Mouse (Mus musculus): ENCODE measurements around the gene 2200002J24Rik.

GRCm38 (mm10) chr7:30688325-30688724 lies 10.4 kb upstream of the 2200002J24Rik start:
- TF ChIP-seq CTCF (IDR thresholded peaks at IDR 0.05; ENCODE audit: extremely low read depth, insufficient read depth, insufficient read length, insufficient replicate concordance), result no peak
- no peak for TF ChIP-seq POLR2A (IDR thresholded peaks at IDR 0.05; ENCODE audit: low read depth, low read length)

Data from spleen, adult 2 months (tissue).